Comparison of ENCODE assay signal across 12 mouse cellular contexts in the genomic region with DNA sequence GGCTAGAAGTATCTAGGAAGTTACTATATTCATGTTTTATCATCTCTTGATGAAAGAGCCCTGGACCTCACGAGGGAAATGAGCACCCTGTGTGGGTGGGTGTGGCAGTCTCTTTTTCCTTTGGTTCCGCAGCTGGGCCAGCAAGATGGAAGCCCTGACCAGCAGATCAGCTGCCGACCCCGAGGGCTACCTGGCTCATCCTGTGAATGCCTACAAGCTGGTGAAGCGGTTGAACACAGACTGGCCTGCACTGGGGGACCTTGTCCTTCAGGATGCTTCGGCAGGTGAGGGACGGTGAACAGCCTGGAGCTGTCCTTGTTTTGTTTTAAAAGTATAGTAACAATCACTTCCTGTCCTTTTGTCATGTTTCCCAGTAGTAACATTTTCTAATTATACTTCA. TPM values are rescaled to one million over a fixed set of nuclear protein-coding genes. Genes with fewer than 3 reads are reported as not detected.
"Had no signal": no experiment of that assay in that cellular context is flagged by ENCODE, and none has a peak within 500 bp of the region (broad histone marks: within the 10 kb centered on the region; RNA-seq: fewer than 3 reads in every experiment).

No protein-coding gene starts in this region.

- DNase-seq: right cerebral cortex, postnatal 25 days; spleen, adult 18-20 months; thymus, adult 18-20 months; thymus, postnatal 14 days; thymus, postnatal 36 days had no signal

- H3K27me3 ChIP-seq: midbrain, embryonic 12.5 days; neural tube, embryonic 13.5 days; neural tube, embryonic 15.5 days had no signal

- H3K4me3 ChIP-seq: midbrain, embryonic 10.5 days; midbrain, embryonic 12.5 days; myocyte; neural tube, embryonic 13.5 days; neural tube, embryonic 15.5 days had no signal

- H3K27ac ChIP-seq: midbrain, embryonic 12.5 days; neural tube, embryonic 15.5 days had no signal

RNA-seq across cellular contexts. Expression of gene P4ha2, which starts 11.4 kb away (rescaled TPM):
- total RNA-seq: megakaryocyte, adult 5-6 weeks had no signal

RNA-seq across cellular contexts. Expression of gene Pdlim4, which starts 42.5 kb away (rescaled TPM):
- total RNA-seq: megakaryocyte-erythroid progenitor cell, adult 5-6 weeks had no signal
